Mouse (Mus musculus): ENCODE results near the gene Smok3c. TPM values are rescaled to one million over a fixed set of nuclear protein-coding genes. Genes with fewer than 3 reads are reported as not detected.

Gene Smok3c
- polyA plus RNA-seq, 1 experiment from 2014 or later: not detected

Other genes starting within 250 kb of the Smok3c start
- 0.26 and 0.51 TPM in 2 replicates for gene Pilra, start 216.9 kb upstream of the Smok3c start, polyA plus RNA-seq (2014; fragmentation: Nextera tagmentation; extraction: Ambion mirVana)
- not detected in 2 replicates for gene Pilrb1, start 195.1 kb upstream of the Smok3c start, polyA plus RNA-seq (2014; fragmentation: Nextera tagmentation; extraction: Ambion mirVana)
- 0.57 TPM in 1 of 2 replicates, not detected in the other for gene Pilrb2, start 181.4 kb upstream of the Smok3c start, polyA plus RNA-seq (2014; fragmentation: Nextera tagmentation; extraction: Ambion mirVana)
- gene Cyp3a13, start 131.6 kb upstream of the Smok3c start, polyA plus RNA-seq (2014; fragmentation: Nextera tagmentation; extraction: Ambion mirVana): not detected in 2 replicates
- gene Gjc3, start 90.1 kb upstream of the Smok3c start, polyA plus RNA-seq (2014; fragmentation: Nextera tagmentation; extraction: Ambion mirVana): 0.13 and 0.43 TPM in 2 replicates
- gene Azgp1, start 71.7 kb upstream of the Smok3c start, polyA plus RNA-seq (2014; fragmentation: Nextera tagmentation; extraction: Ambion mirVana): not detected in 2 replicates
- gene Smok3a, start 31.9 kb upstream of the Smok3c start, polyA plus RNA-seq (2014; fragmentation: Nextera tagmentation; extraction: Ambion mirVana): not detected in 2 replicates
- gene Smok3b, start 31.8 kb upstream of the Smok3c start, polyA plus RNA-seq (2014; fragmentation: Nextera tagmentation; extraction: Ambion mirVana): not detected in 2 replicates
- 28.8 and 42.3 TPM in 2 replicates for gene Zkscan1, start 31.9 kb downstream of the Smok3c start, polyA plus RNA-seq (2014; fragmentation: Nextera tagmentation; extraction: Ambion mirVana)
- gene Zscan21, start 63.7 kb downstream of the Smok3c start, polyA plus RNA-seq (2014; fragmentation: Nextera tagmentation; extraction: Ambion mirVana): 94.0 and 113 TPM in 2 replicates
- 24.9 and 27.8 TPM in 2 replicates for gene Zfp113, start 102.5 kb downstream of the Smok3c start, polyA plus RNA-seq (2014; fragmentation: Nextera tagmentation; extraction: Ambion mirVana)
- gene Cops6, start 107.9 kb downstream of the Smok3c start, polyA plus RNA-seq (2014; fragmentation: Nextera tagmentation; extraction: Ambion mirVana): 241 and 270 TPM in 2 replicates
- 16.8 and 19.9 TPM in 2 replicates for gene Ap4m1, start 118.8 kb downstream of the Smok3c start, polyA plus RNA-seq (2014; fragmentation: Nextera tagmentation; extraction: Ambion mirVana)
- gene Mcm7, start 119.2 kb downstream of the Smok3c start, polyA plus RNA-seq (2014; fragmentation: Nextera tagmentation; extraction: Ambion mirVana): 81.9 and 117 TPM in 2 replicates
- gene Taf6, start 134.3 kb downstream of the Smok3c start, polyA plus RNA-seq (2014; fragmentation: Nextera tagmentation; extraction: Ambion mirVana): 68.7 and 93.5 TPM in 2 replicates
- gene Cnpy4, start 134.3 kb downstream of the Smok3c start, polyA plus RNA-seq (2014; fragmentation: Nextera tagmentation; extraction: Ambion mirVana): 24.3 and 32.0 TPM in 2 replicates
- gene Mblac1, start 141.1 kb downstream of the Smok3c start, polyA plus RNA-seq (2014; fragmentation: Nextera tagmentation; extraction: Ambion mirVana): 12.6 and 18.0 TPM in 2 replicates
- gene Nxpe5, start 172.7 kb downstream of the Smok3c start, polyA plus RNA-seq (2014; fragmentation: Nextera tagmentation; extraction: Ambion mirVana): not detected in 2 replicates
- gene Lamtor4, start 202.3 kb downstream of the Smok3c start, polyA plus RNA-seq (2014; fragmentation: Nextera tagmentation; extraction: Ambion mirVana): 71.5 and 90.0 TPM in 2 replicates
- 15.0 and 20.2 TPM in 2 replicates for gene BC037034, start 210.8 kb downstream of the Smok3c start, polyA plus RNA-seq (2014; fragmentation: Nextera tagmentation; extraction: Ambion mirVana)
- 1.4 and 2.0 TPM in 2 replicates for gene Gal3st4, start 219.6 kb downstream of the Smok3c start, polyA plus RNA-seq (2014; fragmentation: Nextera tagmentation; extraction: Ambion mirVana)
- gene Gm43720, start 226.8 kb downstream of the Smok3c start, polyA plus RNA-seq (2014; fragmentation: Nextera tagmentation; extraction: Ambion mirVana): 0.19 TPM in 1 of 2 replicates, not detected in the other
- gene Gpc2, start 226.8 kb downstream of the Smok3c start, polyA plus RNA-seq (2014; fragmentation: Nextera tagmentation; extraction: Ambion mirVana): 37.3 and 59.5 TPM in 2 replicates
- gene Stag3, start 227.0 kb downstream of the Smok3c start, polyA plus RNA-seq (2014; fragmentation: Nextera tagmentation; extraction: Ambion mirVana): 4.4 and 9.3 TPM in 2 replicates